Mouse (Mus musculus): ENCODE results near the gene Nupl2.

Nupl2 gene

GRCm38 (mm10) chr5:24208505-24208904 lies 43.7 kb downstream of the Nupl2 start:
- no peak for DNase-seq (ENCODE audit: low spot score in 2 of 2)

- DNase-seq (ENCODE audit: low spot score in 2 of 2) = no peak
These were observed 49.2 kb downstream of the Nupl2 start for GRCm38 (mm10) chr5:24213861-24214546.

GRCm38 (mm10) chr5:24214547-24214878 lies 49.8 kb downstream of the Nupl2 start:
- no peak for DNase-seq (ENCODE audit: low spot score in 2 of 2)

- DNase-seq (ENCODE audit: low spot score in 2 of 2) = no peak
These were observed 50.1 kb downstream of the Nupl2 start for GRCm38 (mm10) chr5:24214900-24215299.

Measured in urinary bladder, adult 18-20 months (tissue).